Mouse (Mus musculus): ENCODE data around the gene Btbd11. TPM values are rescaled to one million over a fixed set of nuclear protein-coding genes. Genes with fewer than 3 reads are reported as not detected.

The Btbd11 gene
- total RNA-seq, 2 experiments from 2014 or later = 1.4 to 1.7 TPM

GRCm38 (mm10) chr10:85577891-85578420 lies 191.3 kb downstream of the Btbd11 start:
- intact Hi-C loops (cut with DNase I) = no loop called here

GRCm38 (mm10) chr10:85578571-85579465 lies 192.2 kb downstream of the Btbd11 start:
- no peak for DNase-seq (ENCODE audit: low spot score)
- intact Hi-C loops (cut with DNase I) = no loop called here

More at GRCm38 (mm10) chr10:85577891-85578420, 191.3 kb downstream of the Btbd11 start:
- no peak for DNase-seq (ENCODE audit: low spot score)

GRCm38 (mm10) chr10:85587758-85588157 lies 201.1 kb downstream of the Btbd11 start:
- no peak for DNase-seq (ENCODE audit: low spot score)
- intact Hi-C loops (cut with DNase I) = no loop called here

GRCm38 (mm10) chr10:85590043-85590442 lies 203.4 kb downstream of the Btbd11 start:
- intact Hi-C loops (cut with DNase I) = no loop called here
- DNase-seq (ENCODE audit: low spot score) = no peak

- intact Hi-C loops (cut with DNase I) = no loop called here
- no peak for DNase-seq (ENCODE audit: low spot score)
Observed at GRCm38 (mm10) chr10:85591296-85591695, 204.7 kb downstream of the Btbd11 start.

- DNase-seq (ENCODE audit: low spot score) = no peak
- intact Hi-C loops (cut with DNase I) = no loop called here
Observed at GRCm38 (mm10) chr10:85591986-85592385, 205.4 kb downstream of the Btbd11 start.

GRCm38 (mm10) chr10:85596301-85596700 lies 209.7 kb downstream of the Btbd11 start:
- intact Hi-C loops (cut with DNase I) = no loop called here
- DNase-seq (ENCODE audit: low spot score) = no peak

- intact Hi-C loops (cut with DNase I) = no loop called here
- DNase-seq (ENCODE audit: low spot score) = peak; percentile 31
Observed at GRCm38 (mm10) chr10:85598093-85598599, 211.5 kb downstream of the Btbd11 start.

GRCm38 (mm10) chr10:85598603-85599542 lies 212.3 kb downstream of the Btbd11 start:
- intact Hi-C loops (cut with DNase I) = no loop called here

GRCm38 (mm10) chr10:85602546-85602945 lies 215.9 kb downstream of the Btbd11 start:
- intact Hi-C loops (cut with DNase I) = no loop called here
- no peak for DNase-seq (ENCODE audit: low spot score)

More at GRCm38 (mm10) chr10:85598603-85599542, 212.3 kb downstream of the Btbd11 start:
- no peak for DNase-seq (ENCODE audit: low spot score)

- intact Hi-C loops (cut with DNase I) = no loop called here
- no peak for DNase-seq (ENCODE audit: low spot score)
Observed at GRCm38 (mm10) chr10:85604556-85604955, 217.9 kb downstream of the Btbd11 start.

- intact Hi-C loops (cut with DNase I) = no loop called here
- no peak for DNase-seq (ENCODE audit: low spot score)
Observed at GRCm38 (mm10) chr10:85608550-85609278, 222.1 kb downstream of the Btbd11 start.

GRCm38 (mm10) chr10:85617080-85617479 lies 230.5 kb downstream of the Btbd11 start:
- no peak for DNase-seq (ENCODE audit: low spot score)
- intact Hi-C loops (cut with DNase I) = no loop called here

- intact Hi-C loops (cut with DNase I) = no loop called here
- no peak for DNase-seq (ENCODE audit: low spot score)
Observed at GRCm38 (mm10) chr10:85617501-85618417, 231.1 kb downstream of the Btbd11 start.

GRCm38 (mm10) chr10:85621067-85621466 lies 234.5 kb downstream of the Btbd11 start:
- no peak for DNase-seq (ENCODE audit: low spot score)
- intact Hi-C loops (cut with DNase I) = loop anchor here (10.0 kb wide), 1 partner anchor 166 kb away; no protein-coding TSS in a partner anchor

- no peak for DNase-seq (ENCODE audit: low spot score)
- intact Hi-C loops (cut with DNase I) = loop anchor here (1.0 to 10.0 kb wide), 2 partner anchors 170 to 403 kb away; no protein-coding TSS in a partner anchor
Observed at GRCm38 (mm10) chr10:85624504-85625169, 238.0 kb downstream of the Btbd11 start.

- no peak for DNase-seq (ENCODE audit: low spot score)
- intact Hi-C loops (cut with DNase I) = loop anchor here (10.0 kb wide), 1 partner anchor 170 kb away; no protein-coding TSS in a partner anchor
Observed at GRCm38 (mm10) chr10:85625170-85625686, 238.6 kb downstream of the Btbd11 start.

All from heart, postnatal 25 days (tissue).